Mouse (Mus musculus): ENCODE results near the gene Fam47e. TPM values are rescaled to one million over a fixed set of nuclear protein-coding genes. Genes with fewer than 3 reads are reported as not detected.
"Not testable (repeated sequence)": the region's sequence is repeated elsewhere in the genome, so short reads cannot be mapped to it uniquely, and the experiment has no call there.

Fam47e gene
- total RNA-seq (2015) = not detected in 2 replicates
- not detected in 2 replicates for total RNA-seq (2017)

- no peak for ATAC-seq (ENCODE audit: poor library complexity, severe bottlenecking)
Measured at GRCm38 (mm10) chr5:92554891-92555511, at the start of gene Fam47e. Gene Fam47e (plus strand): TSS chr5:92555069.

- ATAC-seq (ENCODE audit: poor library complexity, severe bottlenecking) = peak; percentile 81
Measured at GRCm38 (mm10) chr5:92505402-92505865, 49.4 kb upstream of the Fam47e start.

GRCm38 (mm10) chr5:92506301-92506729 is 48.6 kb upstream of the Fam47e start:
- ATAC-seq (ENCODE audit: poor library complexity, severe bottlenecking) = no peak; the same call in none of the 2 replicates

- ATAC-seq (ENCODE audit: poor library complexity, severe bottlenecking) = no peak
Measured at GRCm38 (mm10) chr5:92506733-92507132, 48.1 kb upstream of the Fam47e start, which contains the start of gene Scarb2. Gene Scarb2 (minus strand): TSS chr5:92506833.

- peak; percentile 36 for ATAC-seq (ENCODE audit: poor library complexity, severe bottlenecking)
Measured at GRCm38 (mm10) chr5:92508853-92509252, 46.0 kb upstream of the Fam47e start.

GRCm38 (mm10) chr5:92511256-92511655 is 43.6 kb upstream of the Fam47e start:
- ATAC-seq (ENCODE audit: poor library complexity, severe bottlenecking) = peak; percentile 68

- ATAC-seq (ENCODE audit: poor library complexity, severe bottlenecking) = no peak
Measured at GRCm38 (mm10) chr5:92512066-92512465, 42.8 kb upstream of the Fam47e start.

- ATAC-seq (ENCODE audit: poor library complexity, severe bottlenecking) = not testable (repeated sequence)
Measured at GRCm38 (mm10) chr5:92521131-92521530, 33.7 kb upstream of the Fam47e start.

GRCm38 (mm10) chr5:92524821-92525258 is 30.0 kb upstream of the Fam47e start:
- ATAC-seq (ENCODE audit: poor library complexity, severe bottlenecking) = peak; percentile 90

- no peak for ATAC-seq (ENCODE audit: poor library complexity, severe bottlenecking)
Measured at GRCm38 (mm10) chr5:92539698-92540097, 15.2 kb upstream of the Fam47e start.

- ATAC-seq (ENCODE audit: poor library complexity, severe bottlenecking) = no peak
Measured at GRCm38 (mm10) chr5:92552611-92553010, 2.3 kb upstream of the Fam47e start.

- 0 out of 2 replicates have a peak, but pooled peaks have one; percentile 35 for ATAC-seq (ENCODE audit: poor library complexity, severe bottlenecking)
Measured at GRCm38 (mm10) chr5:92553939-92554338, 930 bp upstream of the Fam47e start.

GRCm38 (mm10) chr5:92554443-92554842 is 426 bp upstream of the Fam47e start:
- no peak for ATAC-seq (ENCODE audit: poor library complexity, severe bottlenecking)

- ATAC-seq (ENCODE audit: poor library complexity, severe bottlenecking) = peak; percentile 52
Measured at GRCm38 (mm10) chr5:92555905-92556304, 1.0 kb downstream of the Fam47e start.

- no peak for ATAC-seq (ENCODE audit: poor library complexity, severe bottlenecking)
Measured at GRCm38 (mm10) chr5:92557508-92557907, 2.6 kb downstream of the Fam47e start.

GRCm38 (mm10) chr5:92560201-92560600 is 5.3 kb downstream of the Fam47e start:
- no peak for ATAC-seq (ENCODE audit: poor library complexity, severe bottlenecking)

- no peak for ATAC-seq (ENCODE audit: poor library complexity, severe bottlenecking)
Measured at GRCm38 (mm10) chr5:92562002-92562401, 7.1 kb downstream of the Fam47e start.

GRCm38 (mm10) chr5:92571232-92571631 is 16.4 kb downstream of the Fam47e start:
- no peak for ATAC-seq (ENCODE audit: poor library complexity, severe bottlenecking)

GRCm38 (mm10) chr5:92579559-92579958 is 24.7 kb downstream of the Fam47e start:
- ATAC-seq (ENCODE audit: poor library complexity, severe bottlenecking) = no peak

GRCm38 (mm10) chr5:92585932-92586331 is 31.1 kb downstream of the Fam47e start:
- ATAC-seq (ENCODE audit: poor library complexity, severe bottlenecking) = no peak

- ATAC-seq (ENCODE audit: poor library complexity, severe bottlenecking) = no peak
Measured at GRCm38 (mm10) chr5:92595026-92595425, 40.2 kb downstream of the Fam47e start.

- no peak for ATAC-seq (ENCODE audit: poor library complexity, severe bottlenecking)
Measured at GRCm38 (mm10) chr5:92596865-92597264, 42.0 kb downstream of the Fam47e start.

- ATAC-seq (ENCODE audit: poor library complexity, severe bottlenecking) = no peak
Measured at GRCm38 (mm10) chr5:92599030-92599429, 44.2 kb downstream of the Fam47e start.

Data from megakaryocyte, adult 5-6 weeks (primary cell).